9 mouse cellular contexts compared by ENCODE assay signal in the genomic region with DNA sequence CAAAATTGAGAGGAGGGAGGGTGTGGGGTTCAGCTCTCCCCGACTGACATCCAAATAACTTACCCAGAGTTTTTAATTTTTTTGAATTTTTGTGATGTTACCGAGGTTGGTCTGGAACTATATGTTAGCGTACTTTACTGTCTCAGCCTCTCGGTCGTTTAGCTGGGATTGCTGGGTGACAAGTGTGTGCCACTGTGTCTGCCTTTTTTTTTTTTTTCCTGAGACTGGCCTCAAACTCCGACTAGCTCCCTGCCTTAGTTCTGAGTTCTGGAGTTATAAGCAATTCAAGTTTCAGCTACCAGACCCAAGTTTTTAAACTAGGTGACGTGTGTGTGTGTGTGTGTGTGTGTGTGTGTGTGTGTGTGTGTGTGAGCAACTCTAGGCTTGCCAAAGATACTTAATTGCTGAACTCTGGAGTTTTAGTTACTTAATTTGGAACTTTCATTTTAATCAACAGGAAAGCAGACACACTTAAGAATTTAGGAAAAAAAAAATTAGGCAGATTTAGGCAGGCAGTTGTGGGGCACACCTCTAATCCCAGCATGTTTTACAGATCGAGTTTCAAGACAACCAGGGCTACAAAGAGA. TPM values are rescaled to one million over a fixed set of nuclear protein-coding genes. Genes with fewer than 3 reads are reported as not detected.
DNase-seq lines count a peak whose midpoint lies in the region; ATAC-seq and TF ChIP-seq lines count a peak whose summit lies in the region.
"Had no signal": no experiment of that assay in that cellular context is flagged by ENCODE, and none has a peak within 500 bp of the region (broad histone marks: within the 10 kb centered on the region; RNA-seq: fewer than 3 reads in every experiment).

No protein-coding gene starts in this region.

- no peak for ATAC-seq in heart, embryonic 14.5 days (ENCODE audit: insufficient number of reproducible peaks, insufficient read depth, low FRiP score, low read depth)
- no peak for ATAC-seq in forebrain, postnatal 0 days
- no peak for ATAC-seq in midbrain, embryonic 11.5 days (ENCODE audit: low FRiP score)

- H3K4me3 ChIP-seq in heart, embryonic 14.5 days (ENCODE audit: control insufficient read depth in 1 of 2, insufficient read depth in 1 of 2, low read depth in 1 of 2, low read length in 2 of 2), result peak overlapping the region; percentile 44 to 72
- peak overlapping the region; percentile 95 to 99 for H3K4me3 ChIP-seq in ES-E14 (ENCODE audit: insufficient read depth in 1 of 2, low read depth in 1 of 2, low read length in 2 of 2, poor library complexity in 1 of 2, severe bottlenecking in 1 of 2)
- peak overlapping the region; percentile 60 for H3K4me3 ChIP-seq in forebrain, postnatal 0 days (ENCODE audit: low read depth, low read length)
- H3K4me3 ChIP-seq in midbrain, embryonic 11.5 days (ENCODE audit: low read depth, low read length), result peak overlapping the region; percentile 76
- no peak overlapping the region for H3K4me3 ChIP-seq in cerebellum, adult 2 months (replicated peaks; ENCODE audit: insufficient read depth, low read depth, low read length)

- in situ Hi-C loops in ES-E14 (cut with MboI; ENCODE audit: low sequenced_read_pairs in 2 of 2, unreplicated experiment in 2 of 2), result no loop called here

- no peaks in the 10 kb centered on the region for H3K9me3 ChIP-seq in heart, embryonic 14.5 days (ENCODE audit: control insufficient read depth, low read length)
- no peaks in the 10 kb centered on the region for H3K9me3 ChIP-seq in ES-E14 (ENCODE audit: control insufficient read depth, insufficient read depth, low read depth, low read length)
- H3K9me3 ChIP-seq in forebrain, postnatal 0 days (ENCODE audit: low read length), result no peaks in the 10 kb centered on the region
- no peaks in the 10 kb centered on the region for H3K9me3 ChIP-seq in midbrain, embryonic 11.5 days (ENCODE audit: control insufficient read depth, low read length)

- peaks cover 0 to 18% of the 10 kb centered on the region in 2 experiments; a peak in 2 of 4 replicates for H3K4me1 ChIP-seq in heart, embryonic 14.5 days (ENCODE audit: control insufficient read depth in 2 of 2, insufficient read depth in 2 of 2, low read length in 2 of 2)
- peaks cover 4 to 6% of the 10 kb centered on the region in 2 experiments; a peak in 2 of 4 replicates for H3K4me1 ChIP-seq in ES-E14 (ENCODE audit: control insufficient read depth in 2 of 2, insufficient read depth in 2 of 2, low read length in 2 of 2, poor library complexity in 1 of 2)
- 0 out of 2 replicates have a peak, but pooled peaks cover 3% of the 10 kb centered on the region for H3K4me1 ChIP-seq in forebrain, postnatal 0 days (ENCODE audit: insufficient read depth)
- peaks cover 11% of the 10 kb centered on the region for H3K4me1 ChIP-seq in midbrain, embryonic 11.5 days (ENCODE audit: control insufficient read depth, insufficient read depth, low read length)
- no peaks in the 10 kb centered on the region for H3K4me1 ChIP-seq in cerebellum, adult 2 months (ENCODE audit: control insufficient read depth, insufficient read depth, low read length)

- no peak overlapping the region for H3K27ac ChIP-seq in heart, embryonic 14.5 days (replicated peaks in 1 of 2; ENCODE audit: control insufficient read depth in 1 of 2, insufficient read depth in 1 of 2, low read depth in 2 of 2, low read length in 2 of 2)
- no peak overlapping the region for H3K27ac ChIP-seq in ES-E14 (ENCODE audit: insufficient read depth, low read depth, low read length, poor library complexity, severe bottlenecking)
- no peak overlapping the region for H3K27ac ChIP-seq in forebrain, postnatal 0 days (ENCODE audit: low read depth, low read length)
- no peak overlapping the region for H3K27ac ChIP-seq in midbrain, embryonic 11.5 days (ENCODE audit: low read depth, low read length)
- H3K27ac ChIP-seq in cerebellum, adult 2 months (ENCODE audit: insufficient read depth, low read length), result no peak overlapping the region

- H3K27me3 ChIP-seq in heart, embryonic 14.5 days (ENCODE audit: control insufficient read depth, insufficient read depth, low read length), result no peaks in the 10 kb centered on the region
- H3K27me3 ChIP-seq in forebrain, postnatal 0 days (ENCODE audit: insufficient read depth, low read length), result no peaks in the 10 kb centered on the region
- H3K27me3 ChIP-seq in midbrain, embryonic 11.5 days (ENCODE audit: control insufficient read depth, insufficient read depth, low read length), result no peaks in the 10 kb centered on the region
- no peaks in the 10 kb centered on the region for H3K27me3 ChIP-seq in cerebellum, adult 2 months (ENCODE audit: control insufficient read depth, insufficient read depth, low read length)

- 20% methylated on average over 8 of the region's 8 CpGs for WGBS in heart, embryonic 14.5 days
- 13% methylated on average over 8 of the region's 8 CpGs for WGBS in forebrain, postnatal 0 days
- WGBS in midbrain, embryonic 11.5 days, result 29% methylated on average over 8 of the region's 8 CpGs
- 9% methylated on average over 8 of the region's 8 CpGs for whole genome bisulfite sequencing in cerebellum, adult 2 months

- H3K9ac ChIP-seq in heart, embryonic 14.5 days (ENCODE audit: low read length), result peak overlapping the region; percentile 86
- H3K9ac ChIP-seq in ES-E14 (ENCODE audit: insufficient read depth, low read depth, low read length, poor library complexity, severe bottlenecking), result peak overlapping the region; percentile 62
- H3K9ac ChIP-seq in forebrain, postnatal 0 days, result no peak overlapping the region
- H3K9ac ChIP-seq in midbrain, embryonic 11.5 days (ENCODE audit: low read length), result peak overlapping the region; percentile 69

- peak overlapping the region; percentile 70 for H3K4me2 ChIP-seq in heart, embryonic 14.5 days (ENCODE audit: low read length)
- H3K4me2 ChIP-seq in forebrain, postnatal 0 days (ENCODE audit: low read depth), result peak overlapping the region; percentile 70; the same call in 1 of the 2 replicates
- H3K4me2 ChIP-seq in midbrain, embryonic 11.5 days, result peak overlapping the region; percentile 55

- no peak for TF ChIP-seq CTCF in forebrain, postnatal 0 days (IDR thresholded peaks at IDR 0.05; ENCODE audit: low read depth)
- no peak for TF ChIP-seq CTCF in cerebellum, adult 2 months (IDR thresholded peaks at IDR 0.05; ENCODE audit: borderline replicate concordance, insufficient read depth, low read depth, low read length)

- H3K36me3 ChIP-seq in heart, embryonic 14.5 days (ENCODE audit: control insufficient read depth, insufficient read depth, low read length), result no peaks in the 10 kb centered on the region
- H3K36me3 ChIP-seq in ES-E14 (ENCODE audit: control insufficient read depth, insufficient read depth, low read length, poor library complexity, severe bottlenecking), result peaks cover 2% of the 10 kb centered on the region
- H3K36me3 ChIP-seq in forebrain, postnatal 0 days (ENCODE audit: insufficient read depth), result no peaks in the 10 kb centered on the region
- H3K36me3 ChIP-seq in midbrain, embryonic 11.5 days (ENCODE audit: control insufficient read depth, insufficient read depth, low read length), result no peaks in the 10 kb centered on the region

- TF ChIP-seq POLR2A in cerebellum, adult 2 months (IDR thresholded peaks at IDR 0.05; ENCODE audit: borderline replicate concordance, insufficient read depth, low read length), result no peak

- DNase-seq in heart, adult 9 months (ENCODE audit: low spot score in 2 of 2), result no peak
- no peak for DNase-seq in ES-E14 (ENCODE audit: low read depth, low spot score)
- no peak for DNase-seq in forebrain, postnatal 0 days
- peak; percentile 81 for DNase-seq in midbrain, embryonic 11.5 days (ENCODE audit: low spot score, missing footprints)
- no peak for DNase-seq in layer of hippocampus, adult 11-12 months (ENCODE audit: low spot score)
- DNase-seq in natural killer cell, adult 2 months (ENCODE audit: low spot score in 2 of 2), result no peak
- no peak for DNase-seq in cerebellum, adult 2 months
- DNase-seq: kidney, adult 11 months had no signal

TF ChIP-seq in ES-E14, 5 proteins besides CTCF, POLR2A, EP300 and RAD21:
- TF ChIP-seq ZNF384 (IDR thresholded peaks at IDR 0.05; ENCODE audit: low read depth, low read length) (0 out of 2 replicates have a peak, but pooled peaks have one; percentile 21), HCFC1 (IDR thresholded peaks at IDR 0.05; ENCODE audit: borderline replicate concordance, insufficient read depth, low read length) (no peak)

RNA-seq across cellular contexts. Expression of a gene that starts 1.3 kb away (rescaled TPM):
- 48.0 and 48.5 TPM in 2 replicates for polyA plus RNA-seq in heart, embryonic 14.5 days (2014; fragmentation: Nextera tagmentation; extraction: Ambion mirVana)
- total RNA-seq in ES-E14 (2012; rRNA removed), result 49.9 and 59.4 TPM in 2 replicates
- 9.1 and 15.2 TPM in 2 replicates for total RNA-seq in forebrain, postnatal 0 days (2014; rRNA removed)
- polyA plus RNA-seq in forebrain, postnatal 0 days (2015; fragmentation: Nextera tagmentation; extraction: Ambion mirVana), result 5.4 and 6.3 TPM in 2 replicates
- polyA plus RNA-seq in midbrain, embryonic 11.5 days (2014; fragmentation: Nextera tagmentation; extraction: Ambion mirVana), result 97.6 and 114 TPM in 2 replicates
- polyA plus RNA-seq in cerebellum, adult 2 months (2012; rRNA removed), result 0.46 and 0.49 TPM in 2 replicates

RNA-seq across cellular contexts. Expression of a gene that starts 39.8 kb away (rescaled TPM):
- 83.2 and 87.5 TPM in 2 replicates for polyA plus RNA-seq in heart, embryonic 14.5 days (2014; fragmentation: Nextera tagmentation; extraction: Ambion mirVana)
- 44.8 and 47.3 TPM in 2 replicates for total RNA-seq in ES-E14 (2012; rRNA removed)
- 20.4 and 25.7 TPM in 2 replicates for total RNA-seq in forebrain, postnatal 0 days (2014; rRNA removed)
- 18.1 and 31.1 TPM in 2 replicates for polyA plus RNA-seq in forebrain, postnatal 0 days (2015; fragmentation: Nextera tagmentation; extraction: Ambion mirVana)
- 59.8 and 65.3 TPM in 2 replicates for polyA plus RNA-seq in midbrain, embryonic 11.5 days (2014; fragmentation: Nextera tagmentation; extraction: Ambion mirVana)
- polyA plus RNA-seq in cerebellum, adult 2 months (2012; rRNA removed), result 33.7 and 39.6 TPM in 2 replicates

RNA-seq across cellular contexts. Expression of a gene that starts 57.1 kb away (rescaled TPM):
- polyA plus RNA-seq in heart, embryonic 14.5 days (2014; fragmentation: Nextera tagmentation; extraction: Ambion mirVana), result 11.6 and 13.2 TPM in 2 replicates
- 1.9 and 2.1 TPM in 2 replicates for total RNA-seq in ES-E14 (2012; rRNA removed)
- total RNA-seq in forebrain, postnatal 0 days (2014; rRNA removed), result 0.69 and 1.1 TPM in 2 replicates
- polyA plus RNA-seq in forebrain, postnatal 0 days (2015; fragmentation: Nextera tagmentation; extraction: Ambion mirVana), result 2.1 and 3.4 TPM in 2 replicates
- 4.5 and 5.4 TPM in 2 replicates for polyA plus RNA-seq in midbrain, embryonic 11.5 days (2014; fragmentation: Nextera tagmentation; extraction: Ambion mirVana)
- 1.7 and 1.9 TPM in 2 replicates for polyA plus RNA-seq in cerebellum, adult 2 months (2012; rRNA removed)
